Mouse (Mus musculus) regulatory T cell (primary cell): ENCODE data around the gene Arid3b.
"Not testable (repeated sequence)": the region's sequence is repeated elsewhere in the genome, so short reads cannot be mapped to it uniquely, and the experiment has no call there.

Source experiments
- in situ Hi-C: fragments of 300-600 bp; cut with MboI, MseI; formaldehyde crosslinking; loops from one replicate; pipeline ENCODE4 v1.15.1; 2025; ENCODE audit warnings: high pct_unique_total_duplicates

Gene Arid3b

GRCm38 (mm10) chr9:57836581-57837170 lies at the start of gene Arid3b:
TSS of gene Arid3b (minus strand) at chr9:57836793.
- in situ Hi-C loops: loop anchor here (25.0 kb wide), 1 partner anchor 751 kb away; the partner anchor contains the start of gene Nptn

- in situ Hi-C loops: no loop called here
These were observed 46.8 kb upstream of the Arid3b start for GRCm38 (mm10) chr9:57883413-57883812.

- in situ Hi-C loops: not testable (repeated sequence)
These were observed 45.2 kb upstream of the Arid3b start for GRCm38 (mm10) chr9:57881781-57882180.

- in situ Hi-C loops: no loop called here
These were observed 43.7 kb upstream of the Arid3b start for GRCm38 (mm10) chr9:57880278-57880677.

- in situ Hi-C loops: no loop called here
These were observed 42.6 kb upstream of the Arid3b start for GRCm38 (mm10) chr9:57879213-57879612.

- in situ Hi-C loops: no loop called here
These were observed 38.4 kb upstream of the Arid3b start for GRCm38 (mm10) chr9:57874994-57875393.

GRCm38 (mm10) chr9:57874134-57874533 lies 37.5 kb upstream of the Arid3b start:
- in situ Hi-C loops: no loop called here

- in situ Hi-C loops: no loop called here
These were observed 33.8 kb upstream of the Arid3b start for GRCm38 (mm10) chr9:57870273-57870816.

GRCm38 (mm10) chr9:57868767-57869166 lies 32.2 kb upstream of the Arid3b start:
- in situ Hi-C loops: no loop called here

GRCm38 (mm10) chr9:57867880-57868279 lies 31.3 kb upstream of the Arid3b start:
- in situ Hi-C loops: no loop called here

- in situ Hi-C loops: no loop called here
These were observed 30.6 kb upstream of the Arid3b start for GRCm38 (mm10) chr9:57867236-57867635.

GRCm38 (mm10) chr9:57866530-57866929 lies 29.9 kb upstream of the Arid3b start:
- in situ Hi-C loops: no loop called here

- in situ Hi-C loops: loop anchor here (5.0 kb wide), 3 partner anchors 48 to 128 kb away; partner anchors contain the start of gene Ubl7
These were observed 27.7 kb upstream of the Arid3b start for GRCm38 (mm10) chr9:57864336-57864735.

- in situ Hi-C loops: loop anchor here (5.0 kb wide), 3 partner anchors 50 to 130 kb away; partner anchors contain the start of gene Ubl7
These were observed 25.4 kb upstream of the Arid3b start for GRCm38 (mm10) chr9:57861951-57862471.

GRCm38 (mm10) chr9:57856456-57856855 lies 19.9 kb upstream of the Arid3b start:
- in situ Hi-C loops: no loop called here

- in situ Hi-C loops: no loop called here
These were observed 17.7 kb upstream of the Arid3b start for GRCm38 (mm10) chr9:57854280-57854679.

GRCm38 (mm10) chr9:57839032-57839431 lies 2.4 kb upstream of the Arid3b start:
- in situ Hi-C loops: loop anchor here (25.0 kb wide), 1 partner anchor 748 kb away; the partner anchor contains the start of gene Nptn

GRCm38 (mm10) chr9:57835841-57836514 lies 615 bp downstream of the Arid3b start:
- in situ Hi-C loops: loop anchor here (25.0 kb wide), 1 partner anchor 751 kb away; the partner anchor contains the start of gene Nptn

GRCm38 (mm10) chr9:57834629-57835417 lies 1.8 kb downstream of the Arid3b start:
- in situ Hi-C loops: loop anchor here (25.0 kb wide), 1 partner anchor 752 kb away; the partner anchor contains the start of gene Nptn

GRCm38 (mm10) chr9:57833762-57834471 lies 2.7 kb downstream of the Arid3b start:
- in situ Hi-C loops: loop anchor here (25.0 kb wide), 1 partner anchor 753 kb away; the partner anchor contains the start of gene Nptn
